Mouse (Mus musculus) ES-E14 (cell line): Measurements from ENCODE around the gene Plce1. TPM values are rescaled to one million over a fixed set of nuclear protein-coding genes. Genes with fewer than 3 reads are reported as not detected.

ENCODE experiments used
- DNase-seq: peaks from one replicate; pipeline ENCODE4 v3.0.0-alpha.2; 2013; ENCODE audit warnings: low read depth, low spot score
- H3K27ac ChIP-seq: 2 replicates; pipeline ENCODE4 v1.5.1; 2012; ENCODE audit warnings: low read depth, mild to moderate bottlenecking, low read length, moderate library complexity, mixed read lengths; ENCODE audit not compliant: poor library complexity, insufficient read depth, severe bottlenecking
- H3K36me3 ChIP-seq: 2 replicates; pipeline ENCODE4 v1.6.1; 2012; ENCODE audit warnings: mild to moderate bottlenecking, low read length, moderate library complexity, mixed read lengths; ENCODE audit not compliant: control insufficient read depth, poor library complexity, insufficient read depth, severe bottlenecking
- H3K4me1 ChIP-seq, 2 experiments: fragments of 150-350 bp in 1 of 2; sonication (generic) in 1 of 2; 2 replicates each; pipeline ENCODE4 v1.6.1; 2012; ENCODE audit warnings: low read length in 2 of 2, mild to moderate bottlenecking in 1 of 2, mixed read lengths in 1 of 2; ENCODE audit not compliant: control insufficient read depth in 2 of 2, insufficient read depth in 2 of 2, poor library complexity in 1 of 2
- H3K4me3 ChIP-seq, 2 experiments: fragments of 150-350 bp in 1 of 2; sonication (generic) in 1 of 2; 2 replicates each; pipeline ENCODE4 v1.5.1; 2012; ENCODE audit warnings: low read length in 2 of 2, low read depth in 1 of 2, mild to moderate bottlenecking in 1 of 2, mixed read lengths in 1 of 2; ENCODE audit not compliant: insufficient read depth in 1 of 2, poor library complexity in 1 of 2, severe bottlenecking in 1 of 2
- H3K9ac ChIP-seq: 2 replicates; pipeline ENCODE4 v1.6.1; 2012; ENCODE audit warnings: low read depth, mild to moderate bottlenecking, low read length, mixed read lengths; ENCODE audit not compliant: poor library complexity, insufficient read depth, severe bottlenecking
- H3K9me3 ChIP-seq: fragments of 150-350 bp; sonication (generic); 2 replicates; pipeline ENCODE4 v1.6.1; 2012; ENCODE audit warnings: low read depth, mild to moderate bottlenecking, low read length; ENCODE audit not compliant: control insufficient read depth, insufficient read depth
- CHD2 ChIP-seq: IDR thresholded peaks from 2 replicates; pipeline ENCODE4 v1.6.1; 2014; ENCODE audit warnings: mild to moderate bottlenecking, low read depth, low read length, inconsistent platforms
- HCFC1 ChIP-seq: IDR thresholded peaks from 2 replicates; pipeline ENCODE4 v1.6.1; 2012; ENCODE audit warnings: low read length, inconsistent platforms, borderline replicate concordance; ENCODE audit not compliant: insufficient read depth
- MAFK ChIP-seq: IDR thresholded peaks from 2 replicates; pipeline ENCODE4 v1.6.1; 2014; ENCODE audit warnings: mild to moderate bottlenecking, low read depth, low read length, inconsistent platforms; ENCODE audit not compliant: insufficient read depth
- ZC3H11A ChIP-seq: IDR thresholded peaks from 2 replicates; pipeline ENCODE4 v1.6.1; 2012; ENCODE audit warnings: low read depth, mild to moderate bottlenecking, inconsistent platforms, low read length, borderline replicate concordance
- ZNF384 ChIP-seq: IDR thresholded peaks from 2 replicates; pipeline ENCODE4 v1.6.1; 2012; ENCODE audit warnings: low read depth, low read length, inconsistent platforms
- in situ Hi-C, 2 experiments: fragments of 600-800 bp; cut with MboI; formaldehyde crosslinking; loops; one replicate each; pipeline ENCODE4 v1.15.1; 2025; ENCODE audit warnings: low sequenced_read_pairs in 2 of 2, inconsistent platforms in 1 of 2; ENCODE audit not compliant: unreplicated experiment in 2 of 2
- total RNA-seq: library from RNA; depleted of rRNA; stranded (reverse); fragments of 300-350 nt; gene quantifications from 2 replicates; pipeline ENCODE4 v1.2.3, GENCODE M21; 2012

The Plce1 gene
- total RNA-seq, 1 experiment = 2.2 TPM

GRCm38 (mm10) chr19:38587559-38587958 is 106.7 kb downstream of the Plce1 start:
- Histone ChIP-seq H3K4me1 (no peaks in the 10 kb centered on the region), H3K9me3 (no peaks in the 10 kb centered on the region), H3K4me3 (no peak overlapping the region), H3K27ac (no peak overlapping the region), H3K36me3 (no peaks in the 10 kb centered on the region), H3K9ac (no peak overlapping the region)
- DNase-seq = no peak
- in situ Hi-C loops = no loop called here
- TF ChIP-seq CHD2 = no peak
- no peak for TF ChIP-seq ZC3H11A
- no peak for TF ChIP-seq ZNF384
- TF ChIP-seq MAFK = no peak
- no peak for TF ChIP-seq HCFC1

- DNase-seq = no peak
- Histone ChIP-seq H3K9ac (no peak overlapping the region), H3K27ac (no peak overlapping the region), H3K4me3 (no peak overlapping the region), H3K4me1 (no peaks in the 10 kb centered on the region), H3K9me3 (no peaks in the 10 kb centered on the region), H3K36me3 (no peaks in the 10 kb centered on the region)
- TF ChIP-seq ZC3H11A (no peak), ZNF384 (no peak), HCFC1 (no peak), CHD2 (no peak), MAFK (no peak)
- in situ Hi-C loops = no loop called here
Measured at GRCm38 (mm10) chr19:38589466-38589865, 108.6 kb downstream of the Plce1 start.

- Histone ChIP-seq H3K27ac (no peak overlapping the region), H3K4me3 (no peak overlapping the region), H3K36me3 (no peaks in the 10 kb centered on the region), H3K4me1 (no peaks in the 10 kb centered on the region), H3K9me3 (no peaks in the 10 kb centered on the region), H3K9ac (no peak overlapping the region)
- no peak for DNase-seq
- no peak for TF ChIP-seq CHD2
- no peak for TF ChIP-seq ZC3H11A
- no peak for TF ChIP-seq HCFC1
- in situ Hi-C loops = no loop called here
Measured at GRCm38 (mm10) chr19:38589941-38590340, 109.0 kb downstream of the Plce1 start.

GRCm38 (mm10) chr19:38592566-38593224 is 111.8 kb downstream of the Plce1 start:
- Histone ChIP-seq H3K9ac (no peak overlapping the region), H3K4me1 (no peaks in the 10 kb centered on the region), H3K36me3 (no peaks in the 10 kb centered on the region), H3K4me3 (no peak overlapping the region), H3K27ac (no peak overlapping the region), H3K9me3 (no peaks in the 10 kb centered on the region)
- DNase-seq = no peak
- TF ChIP-seq ZNF384 (no peak), MAFK (no peak), CHD2 (no peak), HCFC1 (no peak), ZC3H11A (no peak)
- in situ Hi-C loops = no loop called here
